11 mouse cellular contexts compared by ENCODE assay signal in genomic region chr5:142780579-142780978, GRCm38 (mm10). TPM values are rescaled to one million over a fixed set of nuclear protein-coding genes. Genes with fewer than 3 reads are reported as not detected.
DNase-seq lines count a peak whose midpoint lies in the region; ATAC-seq lines count a peak whose summit lies in the region.
"Had no signal": no experiment of that assay in that cellular context is flagged by ENCODE, and none has a peak within 500 bp of the region (broad histone marks: within the 10 kb centered on the region; RNA-seq: fewer than 3 reads in every experiment).

No protein-coding gene starts in this region.

- no peaks in the 10 kb centered on the region for H3K27me3 ChIP-seq in kidney, embryonic 15.5 days
- H3K27me3 ChIP-seq in embryonic facial prominence, embryonic 12.5 days = no peaks in the 10 kb centered on the region
- H3K27me3 ChIP-seq in forebrain, embryonic 14.5 days (replicated peaks; ENCODE audit: control insufficient read depth, insufficient read depth, low read length) = no peaks in the 10 kb centered on the region
- no peaks in the 10 kb centered on the region for H3K27me3 ChIP-seq in limb, embryonic 15.5 days

- H3K9me3 ChIP-seq in kidney, embryonic 15.5 days (replicated peaks) = no peaks in the 10 kb centered on the region
- H3K9me3 ChIP-seq in embryonic facial prominence, embryonic 12.5 days = no peaks in the 10 kb centered on the region
- no peaks in the 10 kb centered on the region for H3K9me3 ChIP-seq in forebrain, embryonic 14.5 days (replicated peaks; ENCODE audit: control insufficient read depth, low read length)
- H3K9me3 ChIP-seq in limb, embryonic 15.5 days = no peaks in the 10 kb centered on the region

- DNase-seq in kidney, postnatal 25 days = no peak
- DNase-seq in forebrain, embryonic 14.5 days (ENCODE audit: low spot score) = no peak
- DNase-seq in urinary bladder, postnatal 14 days (ENCODE audit: low spot score) = no peak
- no peak for DNase-seq in layer of hippocampus, adult 9-10 months (ENCODE audit: low spot score)
- DNase-seq: cerebellum, adult 8-10 months; gastrocnemius, postnatal 10 days; lung, postnatal 10 days had no signal

- H3K9ac ChIP-seq in kidney, embryonic 15.5 days = no peak overlapping the region
- H3K9ac ChIP-seq in embryonic facial prominence, embryonic 12.5 days = no peak overlapping the region
- no peak overlapping the region; the same call in 1 of the 2 replicates for H3K9ac ChIP-seq in forebrain, embryonic 14.5 days (ENCODE audit: low read length)
- H3K9ac ChIP-seq in limb, embryonic 15.5 days = no peak overlapping the region

- WGBS in kidney, embryonic 15.5 days = 62% methylated on average over 5 of the region's 5 CpGs
- WGBS in embryonic facial prominence, embryonic 12.5 days = 81% methylated on average over 5 of the region's 5 CpGs
- WGBS in forebrain, embryonic 14.5 days = 77% methylated on average over 5 of the region's 5 CpGs
- 76% methylated on average over 5 of the region's 5 CpGs for WGBS in limb, embryonic 15.5 days

- peaks cover 29% of the 10 kb centered on the region for H3K4me1 ChIP-seq in kidney, embryonic 15.5 days
- H3K4me1 ChIP-seq in embryonic facial prominence, embryonic 12.5 days = peaks cover 3% of the 10 kb centered on the region; the same call in 1 of the 2 replicates
- H3K4me1 ChIP-seq in forebrain, embryonic 14.5 days (ENCODE audit: control insufficient read depth, insufficient read depth, low read length) = peaks cover 8% of the 10 kb centered on the region
- peaks cover 26% of the 10 kb centered on the region for H3K4me1 ChIP-seq in limb, embryonic 15.5 days

- 0 out of 2 replicates have a peak overlapping the region, but pooled peaks have one; percentile 22 for H3K27ac ChIP-seq in kidney, embryonic 15.5 days
- H3K27ac ChIP-seq in embryonic facial prominence, embryonic 12.5 days = no peak overlapping the region
- no peak overlapping the region for H3K27ac ChIP-seq in forebrain, embryonic 14.5 days (ENCODE audit: low read depth, low read length)
- H3K27ac ChIP-seq in limb, embryonic 15.5 days = 0 out of 2 replicates have a peak overlapping the region, but pooled peaks have one; percentile 47

- ATAC-seq in kidney, embryonic 15.5 days (replicated peaks; ENCODE audit: low FRiP score) = 0 out of 2 replicates have a peak, but pooled peaks have one; percentile 8
- ATAC-seq in embryonic facial prominence, embryonic 12.5 days (ENCODE audit: insufficient number of reproducible peaks, insufficient read depth, low FRiP score, low TSS enrichment) = peak; percentile 19; the same call in 1 of the 2 replicates
- ATAC-seq in forebrain, embryonic 14.5 days = peak; percentile 22; the same call in 1 of the 2 replicates
- ATAC-seq in limb, embryonic 15.5 days (ENCODE audit: insufficient number of reproducible peaks, low FRiP score, low TSS enrichment, low read depth) = no peak
- ATAC-seq: inflammation-experienced regulatory T-cells, adult 6 months had no signal

- H3K36me3 ChIP-seq in kidney, embryonic 15.5 days = peaks cover 61% of the 10 kb centered on the region
- H3K36me3 ChIP-seq in embryonic facial prominence, embryonic 12.5 days = peaks cover 59% of the 10 kb centered on the region
- H3K36me3 ChIP-seq in forebrain, embryonic 14.5 days (ENCODE audit: control insufficient read depth, insufficient read depth, low read length) = peaks cover 58% of the 10 kb centered on the region
- H3K36me3 ChIP-seq in limb, embryonic 15.5 days = peaks cover 64% of the 10 kb centered on the region

- no peak overlapping the region for H3K4me3 ChIP-seq in kidney, embryonic 15.5 days (replicated peaks)
- H3K4me3 ChIP-seq in embryonic facial prominence, embryonic 12.5 days = no peak overlapping the region
- H3K4me3 ChIP-seq in forebrain, embryonic 14.5 days (ENCODE audit: low read depth, low read length) = no peak overlapping the region
- no peak overlapping the region for H3K4me3 ChIP-seq in limb, embryonic 15.5 days

- no peak overlapping the region for H3K4me2 ChIP-seq in kidney, embryonic 15.5 days
- no peak overlapping the region for H3K4me2 ChIP-seq in embryonic facial prominence, embryonic 12.5 days (replicated peaks)
- H3K4me2 ChIP-seq in forebrain, embryonic 14.5 days (ENCODE audit: low read length) = no peak overlapping the region
- no peak overlapping the region for H3K4me2 ChIP-seq in limb, embryonic 15.5 days

RNA-seq across cellular contexts. Expression of gene Tnrc18, which starts 36.9 kb away (rescaled TPM):
- polyA plus RNA-seq in kidney, embryonic 15.5 days (2015; fragmentation: Nextera tagmentation; extraction: Ambion mirVana) = 21.6 and 28.1 TPM in 2 replicates
- polyA plus RNA-seq in embryonic facial prominence, embryonic 12.5 days (2016; fragmentation: Nextera tagmentation; extraction: Ambion mirVana) = 61.0 and 65.5 TPM in 2 replicates
- polyA plus RNA-seq in forebrain, embryonic 14.5 days (2014; fragmentation: Nextera tagmentation; extraction: Ambion mirVana) = 27.5 and 36.6 TPM in 2 replicates
- polyA plus RNA-seq in limb, embryonic 15.5 days (2015; fragmentation: Nextera tagmentation; extraction: Ambion mirVana) = 25.1 and 32.0 TPM in 2 replicates

Comparison
In these comparisons a context has a peak if more than half of its experiments do, and no peak if none do; other contexts are left out.
1. H3K27ac ChIP-seq: peak in kidney, embryonic 15.5 days (single experiment) and limb, embryonic 15.5 days (single experiment); none in embryonic facial prominence, embryonic 12.5 days (single experiment) and forebrain, embryonic 14.5 days (single experiment).